Mouse (Mus musculus): ENCODE measurements at regions not wholly inside any gene's neighbourhood (a gene's known extent, or its start where the extent isn't known, plus 50 kb on each side); places are given as distances from the start of the nearest gene placed in this dataset.

DNA sequence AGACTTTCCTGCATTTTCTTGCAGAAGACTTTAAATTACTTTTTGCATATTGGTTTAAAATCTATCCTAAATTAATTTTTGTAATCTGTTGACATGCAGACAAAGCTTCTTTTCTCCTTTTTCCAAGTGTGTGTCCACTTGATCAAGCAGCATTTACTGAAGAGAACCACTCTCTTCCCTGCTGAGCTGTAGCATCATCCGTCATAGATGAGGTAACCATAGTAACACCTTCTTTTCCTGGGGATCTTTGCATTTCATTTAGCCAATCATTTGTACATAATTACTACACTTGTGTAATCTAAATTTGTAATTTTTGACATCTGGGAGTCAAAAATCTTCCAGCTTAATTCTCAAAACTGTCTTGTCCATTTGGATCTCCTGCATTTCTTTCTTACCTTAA lies 53.2 kb upstream of the Dnajc1 start:
- no peaks in the 10 kb centered on the region for H3K4me1 ChIP-seq (ENCODE audit: control insufficient read depth, insufficient read depth, insufficient read length, low read length)
- 69% methylated on average over 1 of the region's 1 CpGs for WGBS
- H3K4me3 ChIP-seq (ENCODE audit: low read depth, low read length) = no peak overlapping the region
- H3K36me3 ChIP-seq (ENCODE audit: control insufficient read depth, insufficient read depth, low read length) = no peaks in the 10 kb centered on the region
- H3K27ac ChIP-seq (ENCODE audit: insufficient read depth, low read depth, low read length) = no peak overlapping the region
- no peak for TF ChIP-seq POLR2A (IDR thresholded peaks at IDR 0.05; ENCODE audit: low read depth, low read length)
- TF ChIP-seq CTCF (IDR thresholded peaks at IDR 0.05; ENCODE audit: extremely low read depth, insufficient read length, insufficient replicate concordance, low read depth, low read length) = no peak
- H3K27me3 ChIP-seq (ENCODE audit: control insufficient read depth, insufficient read depth, low read length) = no peaks in the 10 kb centered on the region
